Mouse (Mus musculus) frontal cortex, postnatal 25 days (tissue): ENCODE measurements at regions not wholly inside any gene's neighbourhood (a gene's known extent, or its start where the extent isn't known, plus 50 kb on each side); places are given as distances from the start of the nearest gene placed in this dataset.

Experiments
- DNase-seq, 2 experiments: peaks; one replicate each; pipeline ENCODE4 v3.0.0; 2022; ENCODE audit warnings: low spot score in 2 of 2

GRCm38 (mm10) chr15:27381565-27381964, 84.9 kb upstream of the Ank start:
- DNase-seq: no peak

GRCm38 (mm10) chr15:27390567-27390966, 75.9 kb upstream of the Ank start:
- DNase-seq: no peak

- peak in 1 of 2 experiments; percentile 22 for DNase-seq
Observed at GRCm38 (mm10) chr15:27405721-27406161, 60.7 kb upstream of the Ank start.

GRCm38 (mm10) chr15:27409856-27410255, 56.6 kb upstream of the Ank start:
- no peak for DNase-seq

GRCm38 (mm10) chr15:27412304-27412703, 54.2 kb upstream of the Ank start:
- no peak for DNase-seq

- no peak for DNase-seq
Observed at GRCm38 (mm10) chr15:27412761-27413160, 53.7 kb upstream of the Ank start.

- DNase-seq: no peak
Observed at GRCm38 (mm10) chr15:27413486-27413885, 53.0 kb upstream of the Ank start.

DNA sequence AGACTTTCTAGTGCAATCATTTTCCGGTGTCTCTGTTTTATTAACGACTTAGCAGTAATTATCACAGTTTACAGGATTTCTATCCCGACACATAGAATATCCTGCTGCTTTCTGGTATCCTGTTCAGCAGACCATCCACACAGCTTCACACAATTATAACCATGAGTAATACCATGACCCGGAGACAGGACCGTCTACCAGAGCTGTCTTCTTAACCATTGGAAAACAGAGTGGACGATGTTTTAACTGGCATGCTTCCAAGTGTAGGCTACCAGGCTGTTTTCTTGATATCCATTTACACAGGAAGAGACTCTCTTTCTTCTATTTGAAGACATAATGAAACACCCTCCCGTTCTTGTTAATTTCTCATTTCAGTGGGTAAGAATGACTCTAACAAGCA, 51.7 kb upstream of the Ank start:
- no peak for DNase-seq
